Mouse (Mus musculus) layer of hippocampus, postnatal 14 days (tissue): ENCODE measurements at regions not wholly inside any gene's neighbourhood (a gene's known extent, or its start where the extent isn't known, plus 50 kb on each side); places are given as distances from the start of the nearest gene placed in this dataset.

Experiments used
- DNase-seq, 2 experiments: peaks; one replicate each; pipeline ENCODE4 v3.0.0; 2021 to 2022; ENCODE audit warnings: low spot score in 2 of 2, mixed read lengths in 1 of 2

- DNase-seq = no peak
Observed at GRCm38 (mm10) chr16:42681196-42681595, 194.5 kb upstream of the Zbtb20 start.

DNA sequence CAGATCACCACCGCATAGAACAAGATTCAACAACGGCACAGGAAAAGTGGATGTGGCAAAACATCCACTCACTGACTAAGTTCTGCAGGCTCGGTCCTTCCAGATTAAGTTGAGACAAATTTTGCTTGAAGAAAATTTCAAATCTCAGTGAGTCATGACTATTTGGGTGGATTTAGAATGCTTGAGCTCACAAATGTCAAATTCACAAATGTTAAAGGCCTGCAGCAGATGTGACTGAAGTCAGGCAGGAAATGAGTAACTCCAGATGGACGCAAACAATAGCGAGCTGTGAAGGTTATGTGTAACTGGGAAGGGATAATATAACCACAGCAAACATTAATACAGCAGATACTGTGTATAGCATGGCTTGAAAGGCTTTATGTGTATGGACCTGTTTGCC, 198.5 kb upstream of the Zbtb20 start:
- no peak for DNase-seq

- no peak for DNase-seq
Observed at GRCm38 (mm10) chr16:42676406-42677075, 199.1 kb upstream of the Zbtb20 start.

- DNase-seq = no peak
Observed at GRCm38 (mm10) chr16:42675031-42675430, 200.7 kb upstream of the Zbtb20 start.

DNA sequence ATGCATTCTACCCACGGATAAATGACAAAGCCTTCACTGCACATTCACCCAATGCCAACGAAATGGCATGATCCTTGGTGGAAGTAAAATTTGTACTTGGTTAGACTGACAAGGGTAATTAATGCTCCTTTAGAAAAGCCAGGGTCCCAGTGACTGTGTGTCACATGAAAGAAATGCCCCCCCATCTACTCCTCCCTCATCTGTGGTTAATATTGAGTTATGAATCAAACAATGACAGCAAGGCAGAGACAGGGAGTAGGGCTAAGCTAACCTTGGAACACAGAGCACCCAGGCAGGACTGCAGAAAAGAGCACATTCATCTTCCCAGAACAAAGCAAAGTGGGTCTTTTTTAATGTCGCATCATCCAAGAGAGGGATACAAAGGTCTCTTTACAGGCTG, 209.1 kb upstream of the Zbtb20 start:
- no peak for DNase-seq

DNA sequence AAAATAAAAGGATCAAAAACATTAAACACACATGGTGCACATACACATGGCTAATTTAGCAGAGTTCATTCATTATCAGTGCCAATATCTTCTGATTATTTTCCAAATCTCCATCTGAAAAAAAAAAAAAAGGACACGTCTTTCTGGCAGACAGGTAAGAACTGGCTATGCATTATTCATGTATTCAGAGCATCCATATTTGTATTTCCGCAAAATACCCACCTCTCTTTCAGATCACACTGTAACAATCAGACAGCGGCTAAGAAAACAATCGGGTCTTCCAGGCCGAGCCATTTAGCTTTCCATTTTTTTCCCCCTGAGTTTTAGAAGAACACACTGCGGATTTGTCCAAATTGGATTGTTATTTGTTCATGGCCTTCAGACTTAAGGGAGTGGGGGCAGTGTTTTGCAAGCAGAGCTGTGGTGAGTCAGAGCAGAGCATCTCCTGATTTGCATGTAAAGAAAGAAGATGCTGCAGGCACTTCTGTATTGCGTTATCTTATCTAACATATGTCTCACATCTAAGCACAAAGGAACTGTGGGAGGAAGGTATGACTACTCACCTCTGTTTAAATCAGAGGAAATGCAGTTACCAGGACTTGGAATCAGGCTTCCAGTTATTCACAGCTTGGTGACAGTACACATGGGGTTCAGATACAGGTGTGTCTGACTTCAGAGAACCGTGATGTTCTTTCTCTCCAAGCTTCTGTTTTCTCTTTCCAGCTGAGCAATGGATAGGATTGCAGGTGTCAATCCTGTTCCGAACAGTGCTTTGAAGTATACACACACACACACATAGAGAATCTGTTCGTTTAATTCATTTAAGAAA, 223.6 kb upstream of the Zbtb20 start:
- DNase-seq = no peak

GRCm38 (mm10) chr16:42649767-42650166, 225.9 kb upstream of the Zbtb20 start:
- DNase-seq = no peak

- no peak for DNase-seq
Observed at GRCm38 (mm10) chr16:42648531-42649142, 227.0 kb upstream of the Zbtb20 start.

DNA sequence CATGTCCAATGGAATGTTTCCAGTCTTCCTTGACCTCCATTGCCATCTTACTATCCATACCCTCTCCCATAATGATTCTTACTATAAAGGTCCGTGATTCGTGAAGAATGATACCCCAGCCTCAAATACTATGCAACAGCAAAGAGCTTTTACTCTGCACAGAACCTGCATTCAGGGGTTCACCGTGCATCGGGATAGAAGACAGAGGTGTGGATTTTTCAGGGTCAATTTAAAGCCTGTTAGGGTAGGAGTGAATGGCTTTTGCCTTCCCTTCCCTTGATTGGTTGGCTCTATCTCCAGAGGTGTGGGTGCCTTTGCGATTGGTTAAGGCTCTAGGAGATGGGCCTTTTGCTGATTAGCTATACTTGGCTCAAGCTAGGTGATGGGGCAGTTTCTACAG, 227.9 kb upstream of the Zbtb20 start:
- no peak for DNase-seq

DNA sequence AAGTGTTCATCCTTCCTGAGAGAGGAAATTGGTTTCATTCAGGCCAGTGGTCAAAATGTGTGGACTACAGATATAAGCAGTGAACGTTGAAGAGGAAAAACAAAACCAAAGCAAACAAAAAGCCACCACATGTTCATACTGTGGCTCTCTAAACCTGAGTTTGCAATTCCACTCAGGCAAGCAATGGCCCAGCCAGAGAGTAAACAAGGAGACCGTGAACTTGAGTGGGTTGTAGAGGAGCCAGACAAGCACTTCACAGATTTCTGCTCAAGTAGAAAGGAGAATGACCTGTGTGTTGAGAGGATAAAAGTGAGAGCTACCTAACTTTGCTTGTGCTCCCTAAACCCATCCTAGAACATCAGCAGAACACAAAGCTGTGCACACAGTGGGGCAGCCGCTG, 239.9 kb upstream of the Zbtb20 start:
- no peak for DNase-seq

- no peak for DNase-seq
Observed at GRCm38 (mm10) chr16:42627675-42628074, 248.0 kb upstream of the Zbtb20 start.

GRCm38 (mm10) chr16:42615920-42616319, 259.8 kb upstream of the Zbtb20 start:
- DNase-seq = peak; percentile 52 to 91

DNA sequence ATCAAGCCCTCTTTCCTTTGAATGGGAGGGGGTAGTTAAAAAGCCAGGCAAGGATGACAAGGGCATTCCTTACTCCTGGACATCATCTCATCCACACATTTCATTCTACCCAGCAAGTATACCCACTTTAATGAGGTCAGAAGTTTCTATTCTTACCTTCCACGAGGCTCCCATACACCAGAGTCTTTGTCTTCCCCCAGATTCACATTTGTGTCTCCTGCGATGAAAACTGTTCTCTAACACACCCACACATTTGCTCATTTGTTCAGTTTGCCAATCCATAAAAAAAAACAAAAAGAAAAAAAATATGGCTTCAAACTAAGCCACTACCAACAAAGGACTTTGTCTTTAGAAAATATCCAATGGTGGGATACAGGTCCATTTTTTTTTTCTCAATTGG, 263.7 kb upstream of the Zbtb20 start:
- DNase-seq = no peak

GRCm38 (mm10) chr16:42608336-42608735, 267.3 kb upstream of the Zbtb20 start:
- no peak for DNase-seq

- no peak for DNase-seq
Observed at GRCm38 (mm10) chr16:42592321-42592720, 251.9 kb upstream of the Gap43 start.

- no peak for DNase-seq
Observed at GRCm38 (mm10) chr16:42591530-42591929, 251.1 kb upstream of the Gap43 start.

GRCm38 (mm10) chr16:42586196-42586595, 245.7 kb upstream of the Gap43 start:
- no peak for DNase-seq

GRCm38 (mm10) chr16:42575517-42575946, 235.1 kb upstream of the Gap43 start:
- no peak for DNase-seq

GRCm38 (mm10) chr16:42574978-42575377, 234.5 kb upstream of the Gap43 start:
- DNase-seq = no peak

DNA sequence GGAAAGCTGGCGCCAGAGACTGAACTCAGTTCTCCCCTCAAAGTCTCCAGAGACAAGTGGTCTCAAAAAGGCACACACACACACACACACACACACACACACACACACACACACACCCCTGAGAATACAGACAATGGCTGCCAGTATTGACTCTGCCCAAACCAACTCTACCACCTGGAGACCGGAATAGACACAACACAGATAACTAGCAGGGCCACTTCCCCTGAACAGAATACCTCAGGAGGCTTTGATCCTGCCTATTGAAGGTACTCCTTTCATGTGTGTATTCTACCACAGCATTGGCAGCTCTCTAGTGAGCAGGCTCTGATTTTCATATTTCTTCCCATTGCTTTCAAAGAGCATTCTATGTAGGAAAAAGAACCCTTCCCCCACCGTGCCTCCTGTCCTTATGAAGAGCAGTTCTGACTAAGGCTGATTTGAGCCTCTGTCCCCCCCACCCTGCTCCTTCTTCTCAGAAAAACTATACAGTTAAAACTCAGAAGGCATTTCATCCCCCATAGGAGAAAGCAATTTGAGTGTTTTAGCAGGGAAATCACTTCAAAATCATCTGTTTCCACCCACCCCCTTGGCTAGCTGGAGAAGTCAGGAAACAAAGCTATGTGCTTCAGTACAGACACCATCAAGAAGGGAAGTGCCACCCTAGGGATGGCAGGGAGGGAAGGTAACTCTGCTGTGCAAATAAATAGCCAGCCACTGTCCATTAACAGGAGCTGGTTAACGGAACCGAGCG, 230.0 kb upstream of the Gap43 start:
- no peak for DNase-seq

DNA sequence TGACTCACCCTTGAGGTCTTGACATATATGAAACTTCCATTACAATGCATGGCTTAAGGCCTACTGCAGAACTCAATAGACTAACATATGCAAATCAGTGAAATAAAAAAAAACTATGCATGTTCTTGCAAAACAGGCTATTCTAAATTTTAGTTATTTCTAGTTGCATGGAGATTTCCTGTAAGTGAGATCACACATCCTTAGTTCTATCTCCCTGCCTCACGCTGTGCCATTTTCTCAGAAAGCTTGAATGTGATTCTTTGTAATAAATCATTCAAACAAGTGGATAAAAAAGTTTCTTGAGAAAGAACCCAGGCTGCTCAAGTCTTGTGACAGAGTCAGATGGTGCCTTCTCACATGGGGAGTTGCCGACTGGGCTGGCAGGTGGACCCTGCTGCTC, 228.9 kb upstream of the Gap43 start:
- no peak for DNase-seq

- no peak for DNase-seq
Observed at GRCm38 (mm10) chr16:42549591-42549990, 209.1 kb upstream of the Gap43 start.
